Mouse (Mus musculus) lung, embryonic 15.5 days (tissue): ENCODE measurements around the gene Galnt3. TPM values are rescaled to one million over a fixed set of nuclear protein-coding genes. Genes with fewer than 3 reads are reported as not detected.

Source experiments
- ATAC-seq: fragments of 200-750 bp; cut with Nextera tagmentation; 2 replicates; pipeline ENCODE4 v1.8.0; 2017; ENCODE audit warnings: moderate number of reproducible peaks, borderline replicate concordance; ENCODE audit not compliant: low FRiP score, low TSS enrichment; ENCODE audit errors: extremely low read depth
- H3K27ac ChIP-seq: fragments of 300-500 bp; sonication (generic); 2 replicates; pipeline ENCODE4 v1.5.1; 2015; ENCODE audit warnings: moderate library complexity, mild to moderate bottlenecking, inconsistent platforms
- H3K27me3 ChIP-seq: fragments of 300-500 bp; sonication (generic); 2 replicates; pipeline ENCODE4 v1.6.1; 2015; ENCODE audit warnings: inconsistent platforms
- H3K36me3 ChIP-seq: fragments of 300-500 bp; sonication (generic); 2 replicates; pipeline ENCODE4 v1.6.1; 2015; ENCODE audit warnings: inconsistent platforms
- H3K4me1 ChIP-seq: fragments of 300-500 bp; sonication (generic); 2 replicates; pipeline ENCODE4 v1.6.1; 2015; ENCODE audit warnings: inconsistent platforms
- H3K4me2 ChIP-seq: fragments of 300-500 bp; sonication (generic); 2 replicates; pipeline ENCODE4 v1.6.1; 2015; ENCODE audit warnings: inconsistent platforms, mild to moderate bottlenecking, moderate library complexity
- H3K4me3 ChIP-seq: fragments of 300-500 bp; sonication (generic); 2 replicates; pipeline ENCODE4 v1.5.1; 2015; ENCODE audit warnings: mild to moderate bottlenecking, inconsistent platforms
- H3K9ac ChIP-seq: fragments of 300-500 bp; sonication (generic); 2 replicates; pipeline ENCODE4 v1.6.1; 2015; ENCODE audit warnings: inconsistent platforms
- H3K9me3 ChIP-seq: fragments of 300-500 bp; sonication (generic); 2 replicates; pipeline ENCODE4 v1.6.1; 2016; ENCODE audit warnings: inconsistent platforms
- WGBS: fragments of 180-500 bp; shearing (Covaris S2); methylation state at CpG from one replicate; pipeline ENCODE4 v1.1.7; 2015; 5-methylcytosine and 5-hydroxymethylcytosine counted together
- polyA plus RNA-seq: library from polyadenylated mRNA; unstranded; fragments of >200 nt; fragmentation: Nextera tagmentation; extraction: Ambion mirVana; gene quantifications from 2 replicates; pipeline ENCODE4 v1.2.1, GENCODE M21; 2015

Gene Galnt3
- polyA plus RNA-seq, 1 experiment from 2014 or later, result 14.7 TPM

DNA sequence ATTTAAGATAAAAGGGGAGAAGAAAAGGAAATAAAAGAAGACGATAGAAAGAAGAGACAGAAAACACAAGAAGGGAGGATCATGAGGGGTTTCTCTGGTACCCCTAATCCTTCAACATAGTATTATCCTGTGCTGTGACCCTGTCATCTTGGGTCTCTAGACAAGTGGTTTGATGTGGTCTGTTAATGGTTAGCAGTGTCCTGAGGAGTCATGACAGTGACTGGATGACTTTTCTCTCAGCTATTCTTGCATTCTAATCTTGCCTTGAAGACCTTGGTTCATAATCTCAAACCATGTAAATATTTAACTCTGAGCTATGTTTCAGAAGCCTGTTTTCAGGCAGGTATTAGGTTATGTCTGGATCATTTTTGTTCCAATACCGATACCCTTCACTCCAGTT lies 17.9 kb upstream of the Galnt3 start:
- H3K4me2 ChIP-seq, result no peak overlapping the region
- H3K27me3 ChIP-seq, result no peaks in the 10 kb centered on the region
- H3K27ac ChIP-seq, result no peak overlapping the region
- 71% methylated on average over 2 of the region's 2 CpGs for WGBS
- no peak overlapping the region for H3K4me3 ChIP-seq
- H3K9me3 ChIP-seq, result no peaks in the 10 kb centered on the region
- H3K9ac ChIP-seq, result no peak overlapping the region
- peaks cover 8% of the 10 kb centered on the region; the same call in 1 of the 2 replicates for H3K4me1 ChIP-seq
- no peaks in the 10 kb centered on the region for H3K36me3 ChIP-seq
- no peak for ATAC-seq

DNA sequence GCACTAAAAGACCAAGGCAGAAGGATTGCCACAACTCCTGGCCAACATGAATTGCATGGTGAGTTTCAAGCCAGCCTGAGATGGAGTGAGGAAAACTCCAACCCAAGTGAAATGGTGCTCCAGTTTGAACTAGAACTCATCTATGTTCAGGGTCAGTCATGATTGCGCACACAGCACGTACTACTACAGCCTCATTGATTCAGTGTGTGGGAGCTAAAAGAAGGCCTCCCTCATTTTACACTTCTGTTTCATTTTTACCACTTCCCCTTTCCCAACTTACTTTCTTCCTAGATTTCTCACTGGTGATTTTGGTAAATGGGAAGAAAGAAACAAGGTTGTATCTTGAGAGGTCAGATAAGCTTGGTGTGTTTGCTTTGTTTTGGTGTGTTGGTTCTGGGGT lies 17.5 kb upstream of the Galnt3 start:
- 91% methylated on average over 2 of the region's 2 CpGs for WGBS
- no peaks in the 10 kb centered on the region for H3K27me3 ChIP-seq
- no peak overlapping the region for H3K9ac ChIP-seq
- H3K27ac ChIP-seq, result no peak overlapping the region
- no peaks in the 10 kb centered on the region for H3K36me3 ChIP-seq
- no peak overlapping the region for H3K4me3 ChIP-seq
- no peak overlapping the region for H3K4me2 ChIP-seq
- no peak for ATAC-seq
- no peaks in the 10 kb centered on the region for H3K9me3 ChIP-seq
- peaks cover 8% of the 10 kb centered on the region; the same call in 1 of the 2 replicates for H3K4me1 ChIP-seq

DNA sequence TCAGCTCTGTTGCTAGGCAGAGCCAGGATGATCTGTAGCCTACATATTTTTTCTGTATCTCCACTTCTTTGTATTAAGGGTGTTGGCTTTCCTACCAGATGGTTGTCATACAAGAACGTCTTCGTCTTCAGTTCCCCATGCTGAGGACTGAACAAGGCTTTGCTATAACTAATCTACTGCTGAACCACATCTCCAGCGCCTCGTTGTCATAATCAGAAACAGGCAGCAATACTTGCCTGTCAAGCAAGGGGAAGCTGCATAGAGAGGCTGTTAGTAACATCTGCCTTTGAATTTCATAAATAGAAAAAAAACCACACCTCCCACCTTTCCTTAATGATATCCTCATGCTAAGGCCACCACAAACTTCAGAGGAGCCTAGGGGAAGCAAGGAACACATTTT lies 15.5 kb upstream of the Galnt3 start:
- no peaks in the 10 kb centered on the region for H3K27me3 ChIP-seq
- H3K9ac ChIP-seq, result no peak overlapping the region
- H3K36me3 ChIP-seq, result no peaks in the 10 kb centered on the region
- no peak overlapping the region for H3K4me2 ChIP-seq
- 40% methylated on average over 4 of the region's 4 CpGs for WGBS
- no peaks in the 10 kb centered on the region for H3K9me3 ChIP-seq
- no peak overlapping the region for H3K4me3 ChIP-seq
- peaks cover 7% of the 10 kb centered on the region; the same call in 1 of the 2 replicates for H3K4me1 ChIP-seq
- H3K27ac ChIP-seq, result no peak overlapping the region
- no peak for ATAC-seq

- Histone ChIP-seq H3K9ac (no peak overlapping the region), H3K36me3 (no peaks in the 10 kb centered on the region), H3K27ac (no peak overlapping the region), H3K4me1 (peaks cover 8% of the 10 kb centered on the region), H3K9me3 (no peaks in the 10 kb centered on the region), H3K4me2 (no peak overlapping the region), H3K4me3 (no peak overlapping the region), H3K27me3 (no peaks in the 10 kb centered on the region)
- ATAC-seq, result peak; percentile 92
- WGBS, result 21% methylated on average over 8 of the region's 8 CpGs
These were observed 7.2 kb upstream of the Galnt3 start for GRCm38 (mm10) chr2:66131862-66132544.

DNA sequence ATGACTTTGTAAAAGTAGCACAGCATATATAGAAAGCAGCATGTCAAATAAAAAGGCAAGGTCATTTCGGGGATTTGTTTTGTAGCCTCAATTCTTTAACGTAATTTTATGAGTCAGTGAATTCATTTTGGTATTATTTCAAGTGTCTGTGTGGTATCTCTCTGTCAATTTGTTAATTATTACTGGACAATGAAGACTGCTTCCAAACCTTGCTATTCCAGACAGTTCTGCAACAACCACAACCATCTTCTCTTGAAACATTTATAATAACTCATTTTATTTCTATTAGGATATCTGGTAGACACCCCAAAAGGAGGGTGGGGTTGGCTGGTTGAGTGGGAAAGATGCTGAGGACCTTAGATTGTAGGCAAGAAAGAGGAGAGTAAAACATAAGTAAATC lies 4.1 kb upstream of the Galnt3 start:
- Histone ChIP-seq H3K4me3 (no peak overlapping the region), H3K9me3 (no peaks in the 10 kb centered on the region), H3K9ac (no peak overlapping the region), H3K4me2 (no peak overlapping the region), H3K4me1 (peaks cover 10% of the 10 kb centered on the region), H3K27me3 (peaks cover 10% of the 10 kb centered on the region; the same call in 1 of the 2 replicates), H3K27ac (no peak overlapping the region), H3K36me3 (no peaks in the 10 kb centered on the region)
- 87% methylated on average over 2 of the region's 2 CpGs for WGBS
- no peak for ATAC-seq

DNA sequence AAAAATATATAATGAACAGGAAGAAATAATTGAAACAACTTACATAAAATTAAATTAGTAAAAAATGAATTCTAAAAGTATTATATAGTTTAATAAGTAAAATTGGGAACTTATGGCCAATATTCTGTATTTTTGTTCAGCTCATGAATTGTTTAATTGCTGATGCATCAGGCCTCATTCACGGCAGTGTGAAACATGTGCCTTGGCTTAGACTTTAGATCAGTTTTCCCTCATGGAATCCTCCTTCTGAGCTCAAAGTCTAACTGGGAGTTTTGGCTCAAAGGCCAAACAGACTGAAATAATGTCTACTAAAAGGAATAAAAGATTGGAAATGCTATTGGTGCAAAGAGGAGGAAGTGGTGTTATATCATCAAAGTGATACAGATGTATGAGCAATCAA lies 2.7 kb upstream of the Galnt3 start:
- no peak for ATAC-seq
- Histone ChIP-seq H3K4me1 (peaks cover 11% of the 10 kb centered on the region), H3K9ac (no peak overlapping the region), H3K9me3 (no peaks in the 10 kb centered on the region), H3K36me3 (no peaks in the 10 kb centered on the region), H3K4me2 (no peak overlapping the region), H3K4me3 (no peak overlapping the region), H3K27me3 (peaks cover 16% of the 10 kb centered on the region), H3K27ac (no peak overlapping the region)
- 65% methylated on average over 1 of the region's 1 CpGs for WGBS

GRCm38 (mm10) chr2:66126936-66127335 lies 2.1 kb upstream of the Galnt3 start:
- peaks cover 20% of the 10 kb centered on the region for H3K27me3 ChIP-seq
- no peak overlapping the region for H3K4me2 ChIP-seq
- no peak overlapping the region for H3K27ac ChIP-seq
- H3K9me3 ChIP-seq, result no peaks in the 10 kb centered on the region
- H3K9ac ChIP-seq, result no peak overlapping the region
- no peak overlapping the region for H3K4me3 ChIP-seq
- no peaks in the 10 kb centered on the region for H3K36me3 ChIP-seq
- WGBS, result 83% methylated on average over 4 of the region's 4 CpGs
- no peak for ATAC-seq
- peaks cover 9% of the 10 kb centered on the region; the same call in 1 of the 2 replicates for H3K4me1 ChIP-seq

DNA sequence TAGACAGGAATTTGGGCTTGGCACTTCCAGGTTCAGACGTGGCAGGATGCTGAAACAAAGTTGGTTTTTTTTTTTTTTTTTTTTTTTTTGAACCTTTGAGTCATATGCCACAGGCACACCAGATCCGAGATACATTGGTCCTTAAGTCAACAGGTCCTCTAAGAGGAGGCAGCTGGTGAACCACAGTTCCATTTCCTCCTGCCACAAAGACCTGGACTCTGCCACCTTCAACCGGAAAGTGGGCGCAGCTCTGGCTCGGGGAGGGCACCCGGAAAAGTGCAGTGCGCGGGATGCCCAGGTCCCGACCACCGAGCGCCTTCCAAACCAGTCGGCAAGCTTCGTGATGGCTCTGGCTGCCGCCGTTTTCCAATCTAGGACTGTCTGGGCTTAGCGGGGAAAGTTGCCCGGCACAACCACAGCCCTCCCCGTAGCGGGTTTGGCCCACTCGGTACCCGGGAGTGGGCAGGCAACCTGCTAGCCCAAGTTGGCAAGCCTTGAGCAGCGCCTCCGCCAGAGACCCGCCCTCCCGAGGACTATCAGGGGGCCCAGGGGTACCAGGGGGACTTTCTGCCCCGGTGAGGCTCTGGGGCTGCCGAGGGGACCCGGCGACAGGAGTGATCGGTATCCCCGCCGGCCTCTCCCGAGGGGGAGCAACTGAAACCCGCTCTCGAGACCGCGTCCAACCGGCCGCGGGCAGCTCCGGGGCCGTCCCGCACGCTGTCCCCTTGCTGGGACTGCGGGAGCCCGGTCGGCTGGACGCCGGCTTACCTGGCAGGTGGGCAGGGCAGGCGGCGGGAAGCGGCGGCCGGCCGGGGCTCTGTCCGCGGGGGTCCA lies 821 bp downstream of the Galnt3 start:
- peak overlapping the region; percentile 100 for H3K4me2 ChIP-seq
- WGBS, result under 1% methylated on average over 52 of the region's 57 CpGs
- H3K27ac ChIP-seq, result peak overlapping the region; percentile 85
- peak overlapping the region; percentile 77 for H3K4me3 ChIP-seq
- ATAC-seq, result peak; percentile 66
- H3K9ac ChIP-seq, result peak overlapping the region; percentile 66
- H3K9me3 ChIP-seq, result no peaks in the 10 kb centered on the region
- H3K4me1 ChIP-seq, result peaks cover 6% of the 10 kb centered on the region; the same call in 1 of the 2 replicates
- H3K27me3 ChIP-seq, result peaks cover 20% of the 10 kb centered on the region
- no peaks in the 10 kb centered on the region for H3K36me3 ChIP-seq

DNA sequence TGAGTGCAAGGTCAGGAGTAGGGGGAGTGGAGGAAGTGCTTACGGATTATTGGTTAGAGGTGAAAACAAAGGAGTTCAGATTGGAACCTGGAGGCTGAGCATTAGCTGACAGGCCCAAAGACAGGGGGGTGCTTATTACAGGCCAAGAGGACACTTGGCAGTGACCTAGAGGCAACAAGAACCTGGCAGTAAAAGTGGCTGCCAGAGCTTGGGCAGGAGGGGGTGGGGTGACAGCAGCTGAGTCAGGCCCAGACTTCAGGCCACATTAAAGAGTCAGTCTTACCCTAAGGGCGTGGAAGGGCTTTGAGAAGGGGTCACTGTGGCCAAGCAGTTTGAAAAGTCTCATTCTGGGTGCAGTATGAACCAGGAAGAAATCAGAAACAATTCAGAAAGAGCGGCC lies 7.1 kb downstream of the Galnt3 start:
- no peak for ATAC-seq
- no peaks in the 10 kb centered on the region for H3K4me1 ChIP-seq

DNA sequence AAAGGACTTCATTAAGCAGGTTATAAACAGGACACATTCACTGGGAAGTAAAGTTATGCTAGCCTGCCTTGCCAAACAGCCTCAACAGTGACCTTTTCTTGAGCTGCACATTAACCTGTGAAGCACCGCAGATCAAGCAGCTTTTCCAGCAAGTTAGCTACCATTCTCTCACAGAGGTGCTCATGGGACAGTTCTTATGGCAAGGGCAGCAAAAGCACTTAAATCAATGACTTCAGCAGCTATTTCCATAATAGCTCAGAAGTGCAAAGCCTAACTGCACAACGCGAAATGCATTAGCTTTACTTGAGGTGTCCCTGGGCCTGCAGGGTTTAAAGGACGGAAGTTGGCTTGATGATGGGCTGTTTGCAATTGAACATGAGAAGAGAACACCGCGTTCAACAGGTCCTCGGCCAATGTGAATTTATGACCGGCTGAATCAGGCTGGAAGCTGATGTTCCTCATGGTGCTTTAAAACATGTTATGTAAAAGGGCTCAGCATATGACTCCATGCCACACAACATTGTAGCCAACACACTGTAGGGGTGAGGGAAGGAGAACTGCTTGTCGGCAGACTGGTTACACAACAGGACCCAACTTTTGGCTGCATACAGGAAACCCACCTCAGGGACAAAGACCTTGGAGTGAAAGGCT lies 16.8 kb downstream of the Galnt3 start:
- Histone ChIP-seq H3K4me3 (no peak overlapping the region), H3K4me1 (0 out of 2 replicates have a peak, but pooled peaks cover 3% of the 10 kb centered on the region), H3K27ac (no peak overlapping the region), H3K36me3 (no peaks in the 10 kb centered on the region), H3K4me2 (no peak overlapping the region), H3K27me3 (no peaks in the 10 kb centered on the region), H3K9ac (no peak overlapping the region), H3K9me3 (no peaks in the 10 kb centered on the region)
- ATAC-seq, result no peak
- 92% methylated on average over 9 of the region's 9 CpGs for WGBS

More for the DNA sequence above, 7.1 kb downstream of the Galnt3 start:
- Histone ChIP-seq H3K9ac (no peak overlapping the region), H3K4me2 (no peak overlapping the region), H3K9me3 (no peaks in the 10 kb centered on the region), H3K36me3 (no peaks in the 10 kb centered on the region), H3K27ac (no peak overlapping the region), H3K4me3 (no peak overlapping the region), H3K27me3 (peaks cover 6% of the 10 kb centered on the region)
- WGBS, result 74% methylated on average over 3 of the region's 3 CpGs

GRCm38 (mm10) chr2:66103740-66104436 lies 20.9 kb downstream of the Galnt3 start:
- Histone ChIP-seq H3K9ac (no peak overlapping the region), H3K9me3 (no peaks in the 10 kb centered on the region), H3K27ac (no peak overlapping the region), H3K4me2 (no peak overlapping the region), H3K27me3 (no peaks in the 10 kb centered on the region), H3K4me1 (0 out of 2 replicates have a peak, but pooled peaks cover 3% of the 10 kb centered on the region), H3K4me3 (no peak overlapping the region), H3K36me3 (no peaks in the 10 kb centered on the region)
- no peak for ATAC-seq
- 22% methylated on average over 10 of the region's 10 CpGs for WGBS
